Mouse (Mus musculus) ZHBTc4 (cell line): ENCODE measurements around the gene Kcnj14.
A peak's percentile ranks its signal among the peaks of the same experiment; 100 is the strongest.

Source experiments
- DNase-seq: peaks from one replicate; pipeline ENCODE4 v3.0.0-alpha.2; 2011; ENCODE audit warnings: low read depth, low spot score

Kcnj14 gene

GRCm38 (mm10) chr7:45797661-45798510, 26.7 kb downstream of the Kcnj14 start:
- no peak for DNase-seq

- DNase-seq: no peak
These were observed 27.6 kb downstream of the Kcnj14 start for GRCm38 (mm10) chr7:45796950-45797349.

GRCm38 (mm10) chr7:45794971-45795370, 29.6 kb downstream of the Kcnj14 start:
- no peak for DNase-seq

GRCm38 (mm10) chr7:45793969-45794585, 30.5 kb downstream of the Kcnj14 start:
- DNase-seq: no peak

GRCm38 (mm10) chr7:45793240-45793639, 31.3 kb downstream of the Kcnj14 start:
- DNase-seq: no peak

- DNase-seq: peak; percentile 62
These were observed 32.7 kb downstream of the Kcnj14 start for GRCm38 (mm10) chr7:45791756-45792490.

GRCm38 (mm10) chr7:45790721-45791120, 33.9 kb downstream of the Kcnj14 start:
- DNase-seq: no peak

- no peak for DNase-seq
These were observed 36.9 kb downstream of the Kcnj14 start for GRCm38 (mm10) chr7:45787642-45788041.

- peak; percentile 96 for DNase-seq
These were observed 37.7 kb downstream of the Kcnj14 start for GRCm38 (mm10) chr7:45786661-45787413.

GRCm38 (mm10) chr7:45786136-45786578, 38.4 kb downstream of the Kcnj14 start:
- DNase-seq: peak; percentile 86

GRCm38 (mm10) chr7:45785388-45786135, 39.0 kb downstream of the Kcnj14 start:
- DNase-seq: no peak

GRCm38 (mm10) chr7:45784524-45785372, 39.8 kb downstream of the Kcnj14 start, which contains the start of gene Sult2b1:
TSS of gene Sult2b1 (minus strand) at chr7:45784669.
- DNase-seq: peak; percentile 77

GRCm38 (mm10) chr7:45783511-45784091, 41.0 kb downstream of the Kcnj14 start, which contains the start of gene Lmtk3:
TSS of gene Lmtk3 (plus strand) at chr7:45783738.
- peak; percentile 84 for DNase-seq

GRCm38 (mm10) chr7:45782271-45782670, 42.3 kb downstream of the Kcnj14 start:
- DNase-seq: no peak

- no peak for DNase-seq
These were observed 45.4 kb downstream of the Kcnj14 start for GRCm38 (mm10) chr7:45779081-45779641.

GRCm38 (mm10) chr7:45775237-45775636, 49.3 kb downstream of the Kcnj14 start:
- DNase-seq: no peak

GRCm38 (mm10) chr7:45771101-45771500, 53.5 kb downstream of the Kcnj14 start:
- peak; percentile 28 for DNase-seq

- no peak for DNase-seq
These were observed 54.0 kb downstream of the Kcnj14 start for GRCm38 (mm10) chr7:45770427-45771082.
